Mouse (Mus musculus): Measurements from ENCODE around the gene Foxk1.

The Foxk1 gene

DNA sequence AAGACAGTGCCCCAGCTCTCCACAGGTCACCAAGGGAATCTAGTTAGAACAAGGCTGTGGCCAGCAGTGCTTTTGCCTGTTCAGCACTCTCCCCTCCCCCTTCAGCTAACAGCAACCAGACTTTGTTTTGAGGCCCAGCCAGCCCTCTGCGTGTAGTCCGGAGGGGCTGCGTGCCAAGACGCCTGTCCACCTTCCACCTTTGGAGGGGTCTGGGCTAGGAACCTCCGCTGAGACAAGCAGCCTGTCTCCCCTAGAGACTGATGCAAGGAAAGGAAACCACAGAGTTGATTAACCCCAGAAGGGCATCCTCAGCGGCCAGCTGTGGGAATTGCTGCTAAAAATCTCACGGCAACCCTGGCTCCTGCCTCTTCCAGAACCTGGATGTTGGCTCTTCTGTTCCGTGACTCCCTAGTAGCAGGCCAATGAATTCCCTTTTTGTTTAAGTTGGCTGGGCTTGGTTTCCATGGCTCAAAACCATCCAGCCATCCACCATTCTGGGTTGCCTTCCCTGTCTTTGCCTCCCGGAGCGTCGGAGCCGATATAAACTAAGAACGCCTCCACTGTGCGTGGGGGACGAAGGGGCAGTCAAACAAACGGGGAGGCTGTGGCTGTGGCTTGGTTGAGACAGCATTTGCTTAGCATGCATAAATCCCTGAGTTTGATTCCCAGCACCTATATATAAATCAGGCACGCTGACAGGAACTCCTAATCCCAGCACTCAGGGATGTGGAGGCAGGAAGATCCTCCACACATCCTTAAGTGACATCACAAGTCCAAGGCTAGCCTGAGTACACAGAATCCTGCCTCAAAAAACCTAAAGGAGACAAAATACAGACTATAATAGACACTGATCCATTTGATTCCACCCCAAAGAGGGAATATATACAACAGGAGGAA, 14.3 kb upstream of the Foxk1 start:
- no peak for DNase-seq (ENCODE audit: low spot score in 2 of 2)

DNA sequence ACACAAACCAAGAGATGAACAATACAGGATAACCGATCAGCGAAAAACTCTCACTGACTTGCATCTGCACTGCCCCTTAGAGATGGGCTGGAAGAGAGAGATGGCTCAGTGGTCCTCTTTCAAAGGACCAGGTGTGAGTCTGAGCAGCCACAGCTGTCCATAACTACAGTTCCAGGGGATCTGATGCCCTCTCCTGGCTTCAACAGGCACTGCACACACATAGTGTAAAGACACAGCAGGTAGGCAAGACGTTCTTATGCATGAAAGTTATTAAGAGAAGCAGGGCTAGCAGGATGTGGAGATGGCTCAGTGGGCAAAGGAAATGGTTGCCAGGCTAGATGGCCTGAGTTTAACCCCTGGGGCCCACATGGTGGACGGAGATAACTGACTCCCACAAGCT, 13.6 kb upstream of the Foxk1 start:
- no peak for DNase-seq (ENCODE audit: low spot score in 2 of 2)

- no peak for DNase-seq (ENCODE audit: low spot score in 2 of 2)
Measured at GRCm38 (mm10) chr5:142391691-142392090, 9.6 kb upstream of the Foxk1 start.

DNA sequence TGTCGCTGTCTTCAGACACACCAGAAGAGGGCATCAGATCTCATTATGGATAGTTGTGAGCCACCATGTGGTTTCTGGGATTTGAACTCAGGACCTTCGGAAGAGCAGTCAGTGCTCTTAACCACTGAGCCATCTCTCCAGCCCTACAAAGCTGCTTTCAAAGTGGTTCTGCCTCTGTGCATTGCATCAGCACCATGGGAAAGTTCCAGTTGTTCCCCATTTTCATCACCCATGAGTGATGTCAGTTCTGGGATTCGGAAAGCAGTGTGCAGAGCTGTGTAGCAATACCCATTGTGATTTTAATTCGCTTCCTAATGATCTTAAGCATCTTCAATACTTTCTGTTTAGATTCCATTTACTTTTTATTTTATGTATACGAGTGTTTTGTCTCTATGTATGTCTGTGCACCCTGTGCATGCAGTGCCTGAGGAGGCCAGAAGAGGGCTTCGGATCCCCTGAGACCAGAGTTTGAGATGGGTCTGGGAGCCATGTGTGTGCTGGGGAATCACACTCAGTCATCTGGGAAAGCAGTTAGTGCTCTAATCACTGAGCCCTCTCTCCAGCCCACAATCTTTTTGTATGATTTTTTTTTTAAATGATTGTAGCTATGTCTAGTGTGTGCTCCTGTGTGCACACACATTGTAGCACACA, 6.6 kb upstream of the Foxk1 start:
- DNase-seq (ENCODE audit: low spot score in 2 of 2) = no peak

- DNase-seq (ENCODE audit: low spot score in 2 of 2) = no peak
Measured at GRCm38 (mm10) chr5:142395909-142396308, 5.4 kb upstream of the Foxk1 start.

GRCm38 (mm10) chr5:142400181-142400883, 965 bp upstream of the Foxk1 start:
- DNase-seq (ENCODE audit: low spot score in 2 of 2) = no peak

- peak in 1 of 2 experiments; percentile 32 for DNase-seq (ENCODE audit: low spot score in 2 of 2)
Measured at GRCm38 (mm10) chr5:142401641-142402625, 636 bp downstream of the Foxk1 start.

DNA sequence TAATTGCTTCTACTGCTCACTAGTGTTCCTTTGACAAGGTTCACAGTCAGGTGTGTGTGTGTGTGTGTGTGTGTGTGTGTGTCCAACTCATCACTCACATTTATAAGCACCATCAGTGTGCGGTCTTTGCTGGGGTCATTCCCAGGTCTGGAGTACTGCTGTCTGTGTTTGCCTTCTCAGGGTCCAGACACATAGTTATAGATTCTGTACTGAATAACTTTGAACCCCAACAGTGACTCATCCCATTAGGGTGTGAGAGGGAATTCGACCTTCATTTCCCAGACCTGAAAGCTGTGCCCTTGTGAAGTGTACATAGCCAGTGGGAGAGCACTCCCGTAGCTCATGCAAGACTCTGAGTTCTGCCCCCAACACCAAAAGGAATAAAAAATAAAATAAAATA, 2.4 kb downstream of the Foxk1 start:
- no peak for DNase-seq (ENCODE audit: low spot score in 2 of 2)

GRCm38 (mm10) chr5:142404307-142404706, 3.0 kb downstream of the Foxk1 start:
- no peak for DNase-seq (ENCODE audit: low spot score in 2 of 2)

DNA sequence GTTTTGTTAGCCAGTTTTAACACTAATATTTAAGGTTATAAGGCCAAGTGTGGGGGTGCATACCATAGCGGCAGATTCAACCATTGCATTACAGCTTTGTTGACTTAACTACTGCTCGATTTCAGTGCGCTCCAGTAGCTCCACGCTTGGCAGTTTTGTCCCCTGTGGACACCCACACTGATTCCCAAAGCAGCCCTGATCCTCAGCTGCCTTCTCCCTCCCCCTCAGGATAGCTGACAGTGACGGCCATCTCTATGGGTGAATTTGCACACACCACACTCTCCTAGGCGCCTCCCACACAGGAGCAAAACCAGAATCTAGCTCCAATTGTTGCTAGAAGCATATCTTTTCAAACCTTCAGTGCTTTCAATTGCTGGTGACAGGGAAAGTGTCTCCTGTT, 4.1 kb downstream of the Foxk1 start:
- DNase-seq (ENCODE audit: low spot score in 2 of 2) = no peak

DNA sequence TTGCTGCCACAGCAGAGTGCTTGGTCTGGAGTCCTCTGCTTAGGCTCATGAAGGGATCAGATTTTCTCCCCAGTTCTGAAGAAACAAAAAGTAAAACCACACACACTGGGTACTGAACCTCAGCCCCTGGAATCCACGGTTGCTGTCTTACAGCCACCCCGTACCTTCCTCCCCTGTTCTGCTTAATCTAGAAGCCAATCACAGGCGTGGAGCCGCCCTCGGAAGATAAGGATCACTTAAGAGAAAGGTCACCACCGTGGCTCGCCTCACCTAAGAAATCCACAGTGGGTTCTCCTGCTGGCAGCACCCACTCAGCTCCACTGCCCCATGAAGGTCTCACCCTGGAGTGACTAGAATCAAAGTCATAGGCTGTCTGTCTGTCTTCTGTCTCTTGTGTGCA, 5.1 kb downstream of the Foxk1 start:
- no peak for DNase-seq (ENCODE audit: low spot score in 2 of 2)

DNA sequence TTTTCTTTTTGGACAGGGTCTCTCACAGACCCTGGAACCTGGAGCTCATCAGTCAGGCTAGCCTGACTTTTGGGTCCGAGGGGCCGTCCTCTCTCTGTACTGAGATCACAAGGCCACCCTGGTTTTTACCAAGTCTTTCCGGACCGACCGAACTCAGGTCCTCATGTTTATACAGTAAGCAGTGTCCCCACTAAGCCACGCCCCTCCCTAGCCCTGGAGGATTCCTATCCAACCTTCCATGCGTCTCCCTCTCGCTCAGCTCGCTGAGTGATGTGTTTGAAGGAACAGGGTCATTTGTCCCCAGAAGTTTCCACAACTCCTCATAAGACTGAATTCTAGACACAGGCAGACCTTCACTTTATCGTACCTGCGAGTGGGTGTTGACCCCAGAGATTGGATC, 5.6 kb downstream of the Foxk1 start:
- no peak for DNase-seq (ENCODE audit: low spot score in 2 of 2)

GRCm38 (mm10) chr5:142407381-142407780, 6.1 kb downstream of the Foxk1 start:
- no peak for DNase-seq (ENCODE audit: low spot score in 2 of 2)

DNA sequence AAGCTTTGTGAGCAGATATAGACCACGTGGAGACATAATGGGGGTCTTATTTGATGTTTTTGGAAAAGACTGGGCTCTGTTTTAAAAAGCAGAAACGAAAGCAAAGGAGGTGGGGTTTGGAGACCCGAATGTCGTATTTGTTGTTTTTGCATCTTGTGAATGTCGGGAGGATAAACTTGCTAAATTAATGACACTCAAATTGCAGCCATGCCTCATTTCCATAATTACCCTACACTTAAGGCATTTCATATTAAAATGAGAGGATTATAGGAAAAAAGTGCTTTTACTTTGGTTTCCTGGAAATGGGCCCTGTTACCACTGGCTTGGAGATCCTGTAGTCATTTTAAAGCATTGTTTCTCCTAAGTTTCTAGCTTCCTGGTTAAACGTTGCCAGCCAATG, 7.9 kb downstream of the Foxk1 start:
- DNase-seq (ENCODE audit: low spot score in 2 of 2) = no peak

DNA sequence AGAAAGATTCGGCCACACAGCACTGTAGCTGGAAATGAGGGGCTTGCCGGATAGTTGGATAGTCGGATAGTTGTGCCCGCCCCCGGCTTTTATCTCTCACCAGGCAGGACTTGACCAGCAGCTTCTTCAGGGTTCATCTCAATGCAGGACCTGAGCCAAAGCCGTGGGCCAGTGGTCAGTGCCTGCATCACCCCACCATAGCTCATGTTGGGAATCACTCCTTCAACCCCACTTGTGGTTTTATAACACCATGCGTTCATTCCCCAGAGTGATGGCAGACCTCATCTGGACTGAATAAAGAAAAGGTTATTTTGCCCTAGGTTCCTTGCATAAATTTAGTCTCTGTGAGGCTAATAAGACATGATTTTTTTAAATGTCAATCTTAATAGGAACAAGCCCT, 9.1 kb downstream of the Foxk1 start:
- no peak for DNase-seq (ENCODE audit: low spot score in 2 of 2)

- DNase-seq (ENCODE audit: low spot score in 2 of 2) = no peak
Measured at GRCm38 (mm10) chr5:142412678-142413385, 11.5 kb downstream of the Foxk1 start.

DNA sequence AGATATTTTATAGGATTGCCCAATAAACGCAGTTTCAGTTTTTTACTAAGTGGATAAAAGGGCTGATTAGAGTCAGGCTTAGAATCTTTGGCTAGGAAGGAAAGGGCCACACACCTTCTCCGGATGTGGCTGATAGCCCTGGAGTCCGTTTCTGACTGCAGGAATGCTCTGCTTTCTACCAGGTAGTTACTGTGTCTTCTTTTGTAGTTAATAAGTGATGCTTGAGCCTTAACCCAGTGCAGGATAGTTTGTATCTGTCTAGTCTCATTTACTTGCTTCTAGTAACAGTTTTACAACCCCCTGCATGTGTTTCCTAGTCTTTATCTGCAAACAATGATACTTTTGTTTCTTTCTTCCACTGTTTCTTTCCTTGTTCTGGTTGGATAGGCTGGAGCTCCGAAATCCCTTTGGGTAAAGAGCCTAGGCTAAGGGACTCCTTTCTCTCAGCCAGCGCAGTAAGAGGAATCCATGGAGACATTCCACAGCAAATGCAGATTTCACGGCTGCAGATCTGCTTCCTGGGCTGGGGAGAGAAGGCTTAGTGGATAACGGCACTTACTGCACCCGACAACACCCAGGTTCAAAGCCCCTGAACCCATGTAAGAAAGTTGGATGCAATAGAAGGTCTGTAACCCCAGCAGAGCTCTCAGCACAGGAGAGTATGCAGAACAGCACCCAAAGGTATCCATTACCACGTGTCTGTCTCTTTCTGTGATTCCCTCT, 12.6 kb downstream of the Foxk1 start:
- DNase-seq (ENCODE audit: low spot score in 2 of 2) = no peak

GRCm38 (mm10) chr5:142415401-142415800, 14.1 kb downstream of the Foxk1 start:
- DNase-seq (ENCODE audit: low spot score in 2 of 2) = no peak

DNA sequence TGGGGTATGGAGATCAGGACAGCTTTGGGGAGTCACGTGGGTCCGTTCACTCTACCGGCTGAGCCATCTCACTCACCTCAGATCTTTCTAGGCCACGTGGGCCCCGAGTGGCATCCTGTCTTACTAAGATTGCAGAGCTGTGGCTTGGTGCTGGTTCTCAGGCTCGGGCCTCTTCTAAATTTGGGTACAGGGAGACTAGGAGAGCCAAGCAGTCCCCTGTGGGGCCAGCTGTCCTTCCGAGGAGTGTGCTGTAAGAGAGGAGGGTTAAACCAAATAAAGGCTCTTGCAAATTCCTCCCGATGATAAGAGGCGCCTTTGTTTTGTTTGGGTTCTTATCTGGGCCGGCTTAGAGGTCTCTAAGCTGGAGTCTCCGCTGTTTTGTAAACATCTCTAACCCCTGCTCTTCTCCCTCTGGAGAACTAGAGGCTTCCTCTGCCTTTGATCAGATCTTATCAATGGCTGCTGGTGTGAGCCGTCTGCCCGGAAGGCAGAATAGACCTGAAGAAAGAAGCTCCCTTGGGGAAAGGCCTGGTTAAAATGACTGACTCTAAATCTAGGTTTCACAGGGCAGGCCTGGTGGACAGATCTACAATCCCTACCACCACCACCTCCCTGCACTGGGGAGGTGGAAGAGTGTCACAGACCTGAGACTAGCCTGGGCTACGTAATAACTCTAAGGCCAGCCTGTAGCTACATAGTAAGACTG, 14.9 kb downstream of the Foxk1 start:
- DNase-seq (ENCODE audit: low spot score in 2 of 2) = no peak

Data from heart, adult 9 months (tissue).